Mouse (Mus musculus): Measurements from ENCODE around the gene Olfr1277.

Olfr1277 gene

DNA sequence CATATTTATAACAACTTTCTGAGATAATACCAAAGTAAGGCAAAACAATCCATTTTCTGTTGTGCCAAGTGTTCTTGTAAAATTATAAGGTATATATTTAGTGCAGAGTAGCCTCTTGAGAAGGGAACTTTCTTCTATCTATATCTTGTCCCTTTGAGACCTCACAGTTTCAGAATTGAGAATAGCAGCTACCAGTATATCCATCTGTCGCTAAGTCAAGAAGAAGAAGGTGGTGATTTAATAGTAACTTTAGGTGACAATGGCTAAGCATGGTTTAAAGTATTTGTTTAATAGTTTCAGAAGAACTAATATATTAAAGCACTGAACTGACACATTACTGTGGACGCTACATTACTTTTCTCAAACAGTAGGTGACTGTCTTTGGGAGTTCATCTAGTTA is at the start of gene Olfr1277:
Gene Olfr1277, minus strand, starts transcription at position 101 of the 400 bp plus-strand sequence.
- DNase-seq (ENCODE audit: low spot score in 2 of 2) = no peak

- no peak for DNase-seq (ENCODE audit: low spot score in 2 of 2)
These were observed 39.8 kb upstream of the Olfr1277 start, which contains the start of gene Olfr1280 for GRCm38 (mm10) chr2:111313717-111314116. TSS of gene Olfr1280 (plus strand) at chr2:111314017.

DNA sequence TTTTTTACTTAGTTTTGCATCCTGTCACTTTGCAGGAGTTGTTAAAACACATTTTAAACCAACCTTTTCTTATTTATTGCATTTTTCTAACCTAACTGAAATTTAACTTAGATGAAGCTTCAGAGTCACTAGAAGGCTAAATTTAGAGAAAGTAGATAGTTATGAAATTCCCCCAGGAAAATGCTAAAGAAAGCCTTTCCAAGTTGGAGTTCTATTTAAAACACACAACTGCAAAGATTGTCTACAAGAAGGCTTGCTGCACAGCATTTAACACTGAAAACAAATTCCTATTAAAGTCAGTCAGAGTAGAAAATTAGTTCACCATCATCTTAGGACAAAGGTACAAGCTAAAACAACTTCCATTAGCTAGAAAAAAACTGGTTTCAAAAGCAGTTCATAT is 26.5 kb upstream of the Olfr1277 start, which contains the start of gene Olfr1279:
Gene Olfr1279, plus strand, starts transcription at position 262 of the 400 bp plus-strand sequence.
- no peak for DNase-seq (ENCODE audit: low spot score in 2 of 2)

- no peak for DNase-seq (ENCODE audit: low spot score in 2 of 2)
These were observed 24.6 kb upstream of the Olfr1277 start for GRCm38 (mm10) chr2:111298541-111298940.

DNA sequence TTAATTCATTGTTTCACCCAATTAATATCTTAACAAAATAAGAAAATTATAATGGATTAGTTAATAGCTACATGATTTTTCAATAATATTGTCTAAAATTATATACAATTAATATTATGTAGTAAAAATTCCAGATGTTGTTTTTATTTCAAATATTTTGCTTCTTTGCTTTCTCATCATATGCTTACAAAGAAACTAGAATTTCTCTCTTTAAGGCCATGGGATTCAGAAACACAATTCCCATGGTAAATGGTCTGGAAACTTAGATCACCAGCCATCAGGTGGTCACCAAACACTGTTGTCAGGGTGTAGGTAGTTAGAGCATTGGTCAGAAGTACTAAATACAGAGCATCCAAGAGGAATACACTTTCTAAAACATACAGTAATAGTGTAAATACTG is 15.9 kb upstream of the Olfr1277 start, which contains the start of gene Olfr1278:
Gene Olfr1278, plus strand, starts transcription at position 301 of the 400 bp plus-strand sequence.
- DNase-seq (ENCODE audit: low spot score in 2 of 2) = no peak

DNA sequence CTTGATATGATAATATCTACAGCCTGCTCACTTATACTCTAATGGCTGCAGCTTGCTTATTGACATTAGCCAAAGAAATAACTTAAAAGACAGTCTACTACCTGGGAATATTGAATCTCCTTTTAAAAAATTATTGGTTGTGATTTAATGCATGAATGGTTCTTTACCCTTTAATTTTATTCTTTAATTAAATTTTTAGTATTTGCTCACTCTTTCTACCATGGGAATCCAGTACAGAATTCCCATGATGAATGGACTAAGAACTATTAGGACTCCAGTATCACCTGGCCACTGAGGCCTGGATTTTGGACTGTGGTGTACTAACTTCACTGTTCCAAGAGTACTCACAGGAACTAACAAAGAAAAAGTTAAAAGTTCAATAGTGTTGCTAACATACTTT is 19.7 kb downstream of the Olfr1277 start, which contains the start of gene Olfr1276:
Gene Olfr1276, plus strand, starts transcription at position 301 of the 400 bp plus-strand sequence.
- no peak for DNase-seq (ENCODE audit: low spot score in 2 of 2)

DNA sequence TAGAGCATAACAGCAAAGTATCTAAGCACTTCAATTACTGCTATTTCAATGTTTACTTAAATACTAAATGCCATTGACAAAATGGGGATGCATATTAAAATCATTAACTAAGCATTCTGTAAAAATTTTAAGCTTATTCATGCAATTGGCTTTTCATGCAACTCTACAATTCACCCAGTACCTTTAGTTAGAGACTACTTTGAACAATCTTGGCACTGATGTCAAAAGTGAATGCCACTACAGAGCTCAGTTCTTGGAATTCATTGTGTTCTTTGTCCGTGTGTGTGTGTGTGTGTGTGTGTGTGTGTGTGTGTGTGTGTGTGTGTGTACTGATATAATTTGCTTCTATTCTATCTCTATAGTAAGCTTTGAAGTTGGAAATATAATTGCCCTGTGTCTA is 38.7 kb downstream of the Olfr1277 start, which contains the start of gene Olfr1275:
Gene Olfr1275, minus strand, starts transcription at position 101 of the 400 bp plus-strand sequence.
- DNase-seq (ENCODE audit: low spot score in 2 of 2) = no peak

- DNase-seq (ENCODE audit: low spot score in 2 of 2) = no peak
These were observed 44.4 kb downstream of the Olfr1277 start, which contains the start of gene 4930430A15Rik for GRCm38 (mm10) chr2:111229502-111229901. TSS of gene 4930430A15Rik (minus strand) at chr2:111229602.

Measured in urinary bladder, adult 18-20 months (tissue).